Mouse (Mus musculus): ENCODE measurements around the gene 2310022B05Rik. TPM values are rescaled to one million over a fixed set of nuclear protein-coding genes. Genes with fewer than 3 reads are reported as not detected.

2310022B05Rik gene
- polyA plus RNA-seq, 1 experiment from 2014 or later, result 22.2 TPM

GRCm38 (mm10) chr8:124678246-124678645, 15.1 kb upstream of the 2310022B05Rik start:
- 94% methylated on average over 13 of the region's 13 CpGs for WGBS
- Histone ChIP-seq H3K4me3 (no peak overlapping the region), H3K27ac (no peak overlapping the region), H3K36me3 (peaks cover 99% of the 10 kb centered on the region), H3K27me3 (ENCODE audit: insufficient read depth, poor library complexity, severe bottlenecking) (no peaks in the 10 kb centered on the region), H3K4me1 (replicated peaks) (no peaks in the 10 kb centered on the region), H3K9me3 (no peaks in the 10 kb centered on the region)
- no peak for DNase-seq (ENCODE audit: low spot score)

GRCm38 (mm10) chr8:124677486-124677885, 14.3 kb upstream of the 2310022B05Rik start:
- Histone ChIP-seq H3K9me3 (no peaks in the 10 kb centered on the region), H3K4me1 (replicated peaks) (no peaks in the 10 kb centered on the region), H3K27me3 (ENCODE audit: insufficient read depth, poor library complexity, severe bottlenecking) (no peaks in the 10 kb centered on the region), H3K36me3 (peaks cover 99% of the 10 kb centered on the region), H3K27ac (peak overlapping the region; percentile 75), H3K4me3 (no peak overlapping the region)
- WGBS, result 57% methylated on average over 12 of the region's 12 CpGs
- peak; percentile 70 for DNase-seq (ENCODE audit: low spot score)

- H3K9me3 ChIP-seq, result no peaks in the 10 kb centered on the region
- no peak overlapping the region for H3K4me3 ChIP-seq
- peak overlapping the region; percentile 75 for H3K27ac ChIP-seq
- no peak for DNase-seq (ENCODE audit: low spot score)
- WGBS, result 87% methylated on average over 7 of the region's 7 CpGs
- no peaks in the 10 kb centered on the region for H3K27me3 ChIP-seq (ENCODE audit: insufficient read depth, poor library complexity, severe bottlenecking)
- H3K4me1 ChIP-seq (replicated peaks), result no peaks in the 10 kb centered on the region
- peaks cover 99% of the 10 kb centered on the region for H3K36me3 ChIP-seq
Observed at GRCm38 (mm10) chr8:124677078-124677477, 13.9 kb upstream of the 2310022B05Rik start.

GRCm38 (mm10) chr8:124676661-124677060, 13.5 kb upstream of the 2310022B05Rik start:
- no peaks in the 10 kb centered on the region for H3K9me3 ChIP-seq
- H3K36me3 ChIP-seq, result peaks cover 98% of the 10 kb centered on the region
- no peaks in the 10 kb centered on the region for H3K4me1 ChIP-seq (replicated peaks)
- WGBS, result 95% methylated on average over 4 of the region's 4 CpGs
- DNase-seq (ENCODE audit: low spot score), result no peak
- H3K27me3 ChIP-seq (ENCODE audit: insufficient read depth, poor library complexity, severe bottlenecking), result no peaks in the 10 kb centered on the region
- no peak overlapping the region for H3K4me3 ChIP-seq
- peak overlapping the region; percentile 75; the same call in 1 of the 2 replicates for H3K27ac ChIP-seq

GRCm38 (mm10) chr8:124672345-124672744, 9.2 kb upstream of the 2310022B05Rik start:
- H3K27ac ChIP-seq, result no peak overlapping the region
- no peak overlapping the region for H3K4me3 ChIP-seq
- H3K36me3 ChIP-seq, result peaks cover 69% of the 10 kb centered on the region
- 92% methylated on average over 2 of the region's 2 CpGs for WGBS
- no peaks in the 10 kb centered on the region for H3K4me1 ChIP-seq (replicated peaks)
- DNase-seq (ENCODE audit: low spot score), result no peak
- no peaks in the 10 kb centered on the region for H3K9me3 ChIP-seq
- H3K27me3 ChIP-seq (ENCODE audit: insufficient read depth, poor library complexity, severe bottlenecking), result no peaks in the 10 kb centered on the region

GRCm38 (mm10) chr8:124668798-124669197, 5.6 kb upstream of the 2310022B05Rik start:
- Histone ChIP-seq H3K4me1 (replicated peaks) (peaks cover under 1% of the 10 kb centered on the region), H3K36me3 (peaks cover 34% of the 10 kb centered on the region), H3K4me3 (no peak overlapping the region), H3K9me3 (no peaks in the 10 kb centered on the region), H3K27me3 (ENCODE audit: insufficient read depth, poor library complexity, severe bottlenecking) (no peaks in the 10 kb centered on the region), H3K27ac (no peak overlapping the region)
- DNase-seq (ENCODE audit: low spot score), result no peak
- WGBS, result 74% methylated on average over 3 of the region's 3 CpGs

- H3K4me1 ChIP-seq (replicated peaks), result peaks cover 37% of the 10 kb centered on the region
- DNase-seq (ENCODE audit: low spot score), result no peak
- no peak overlapping the region for H3K27ac ChIP-seq
- H3K27me3 ChIP-seq (ENCODE audit: insufficient read depth, poor library complexity, severe bottlenecking), result no peaks in the 10 kb centered on the region
- H3K36me3 ChIP-seq, result 0 out of 2 replicates have a peak, but pooled peaks cover 7% of the 10 kb centered on the region
- no peaks in the 10 kb centered on the region for H3K9me3 ChIP-seq
- WGBS, result 84% methylated on average over 3 of the region's 3 CpGs
- no peak overlapping the region for H3K4me3 ChIP-seq
Observed at GRCm38 (mm10) chr8:124664414-124664813, 1.2 kb upstream of the 2310022B05Rik start.

GRCm38 (mm10) chr8:124663874-124664230, 683 bp upstream of the 2310022B05Rik start:
- Histone ChIP-seq H3K27ac (peak overlapping the region; percentile 95), H3K27me3 (ENCODE audit: insufficient read depth, poor library complexity, severe bottlenecking) (no peaks in the 10 kb centered on the region), H3K4me1 (replicated peaks) (peaks cover 38% of the 10 kb centered on the region), H3K36me3 (0 out of 2 replicates have a peak, but pooled peaks cover 8% of the 10 kb centered on the region), H3K4me3 (peak overlapping the region; percentile 73), H3K9me3 (no peaks in the 10 kb centered on the region)
- no peak for DNase-seq (ENCODE audit: low spot score)
- 61% methylated on average over 4 of the region's 4 CpGs for WGBS

GRCm38 (mm10) chr8:124662446-124663111, 590 bp downstream of the 2310022B05Rik start:
- H3K4me1 ChIP-seq (replicated peaks), result peaks cover 46% of the 10 kb centered on the region
- peak overlapping the region; percentile 73 for H3K4me3 ChIP-seq
- H3K27me3 ChIP-seq (ENCODE audit: insufficient read depth, poor library complexity, severe bottlenecking), result no peaks in the 10 kb centered on the region
- H3K27ac ChIP-seq, result peak overlapping the region; percentile 95
- under 1% methylated on average over 49 of the region's 49 CpGs for WGBS
- DNase-seq (ENCODE audit: low spot score), result no peak
- H3K9me3 ChIP-seq, result no peaks in the 10 kb centered on the region
- 0 out of 2 replicates have a peak, but pooled peaks cover 8% of the 10 kb centered on the region for H3K36me3 ChIP-seq

- Histone ChIP-seq H3K27ac (peak overlapping the region; percentile 95; the same call in 1 of the 2 replicates), H3K27me3 (ENCODE audit: insufficient read depth, poor library complexity, severe bottlenecking) (no peaks in the 10 kb centered on the region), H3K9me3 (no peaks in the 10 kb centered on the region), H3K36me3 (peaks cover 13% of the 10 kb centered on the region; the same call in 1 of the 2 replicates), H3K4me3 (peak overlapping the region; percentile 73), H3K4me1 (replicated peaks) (peaks cover 46% of the 10 kb centered on the region)
- 55% methylated on average over 9 of the region's 9 CpGs for WGBS
- no peak for DNase-seq (ENCODE audit: low spot score)
Observed at GRCm38 (mm10) chr8:124661781-124662180, 1.4 kb downstream of the 2310022B05Rik start.

- H3K4me1 ChIP-seq (replicated peaks), result peaks cover 60% of the 10 kb centered on the region
- no peak overlapping the region for H3K4me3 ChIP-seq
- H3K27me3 ChIP-seq (ENCODE audit: insufficient read depth, poor library complexity, severe bottlenecking), result no peaks in the 10 kb centered on the region
- 62% methylated on average over 2 of the region's 2 CpGs for WGBS
- no peak for DNase-seq (ENCODE audit: low spot score)
- H3K27ac ChIP-seq, result no peak overlapping the region; the same call in 1 of the 2 replicates
- no peaks in the 10 kb centered on the region for H3K9me3 ChIP-seq
- H3K36me3 ChIP-seq, result peaks cover 22% of the 10 kb centered on the region
Observed at GRCm38 (mm10) chr8:124658415-124658814, 4.8 kb downstream of the 2310022B05Rik start.

- peaks cover 22% of the 10 kb centered on the region for H3K36me3 ChIP-seq
- H3K4me3 ChIP-seq, result no peak overlapping the region
- H3K4me1 ChIP-seq (replicated peaks), result peaks cover 63% of the 10 kb centered on the region
- H3K27ac ChIP-seq, result no peak overlapping the region
- DNase-seq (ENCODE audit: low spot score), result no peak
- no peaks in the 10 kb centered on the region for H3K27me3 ChIP-seq (ENCODE audit: insufficient read depth, poor library complexity, severe bottlenecking)
- WGBS, result 88% methylated on average over 7 of the region's 7 CpGs
- no peaks in the 10 kb centered on the region for H3K9me3 ChIP-seq
Observed at GRCm38 (mm10) chr8:124657961-124658360, 5.2 kb downstream of the 2310022B05Rik start.

- H3K4me3 ChIP-seq, result no peak overlapping the region
- H3K27me3 ChIP-seq (ENCODE audit: insufficient read depth, poor library complexity, severe bottlenecking), result no peaks in the 10 kb centered on the region
- peaks cover 42% of the 10 kb centered on the region for H3K4me1 ChIP-seq (replicated peaks)
- peaks cover 38% of the 10 kb centered on the region for H3K36me3 ChIP-seq
- DNase-seq (ENCODE audit: low spot score), result peak; percentile 37
- WGBS, result 57% methylated on average over 28 of the region's 28 CpGs
- H3K27ac ChIP-seq, result peak overlapping the region; percentile 36; the same call in 1 of the 2 replicates
- no peaks in the 10 kb centered on the region for H3K9me3 ChIP-seq
Observed at GRCm38 (mm10) chr8:124653568-124654475, 9.3 kb downstream of the 2310022B05Rik start.

Data from hindbrain, embryonic 10.5 days (tissue).